Mouse (Mus musculus) spleen, embryonic (tissue): Measurements from ENCODE around the gene Gm49384.

Experiments used
- CTCF ChIA-PET: fragments of 350-600 bp; sonication (Branson Sonifier 250); formaldehyde crosslinking; loops from one replicate; lab custom pipeline; 2022; lab: Charles Lee

The Gm49384 gene

GRCm38 (mm10) chr12:69204052-69204833 lies at the start of gene Gm49384:
Gene Gm49384 (minus strand): TSS chr12:69204267.
- CTCF ChIA-PET: interaction anchor here (0.7 kb wide), 1 partner anchor 10 kb away, joined by 3 read pairs; no protein-coding TSS in a partner anchor

GRCm38 (mm10) chr12:69253806-69254205 lies 49.7 kb upstream of the Gm49384 start:
- CTCF ChIA-PET: no interaction called here

- CTCF ChIA-PET: no interaction called here
Measured at GRCm38 (mm10) chr12:69250756-69251155, 46.7 kb upstream of the Gm49384 start.

- CTCF ChIA-PET: no interaction called here
Measured at GRCm38 (mm10) chr12:69249766-69250165, 45.7 kb upstream of the Gm49384 start.

- CTCF ChIA-PET: no interaction called here
Measured at GRCm38 (mm10) chr12:69241771-69242431, 37.8 kb upstream of the Gm49384 start.

GRCm38 (mm10) chr12:69241405-69241770 lies 37.3 kb upstream of the Gm49384 start:
- CTCF ChIA-PET: interaction anchor here (0.6 to 0.7 kb wide), 2 partner anchors 54 to 604 kb away, joined by 3 read pairs; no protein-coding TSS in a partner anchor

- CTCF ChIA-PET: interaction anchor here (0.6 to 0.7 kb wide), 2 partner anchors 53 to 604 kb away, joined by 3 read pairs; no protein-coding TSS in a partner anchor
Measured at GRCm38 (mm10) chr12:69240876-69241275, 36.8 kb upstream of the Gm49384 start, which contains the start of gene Klhdc1. Gene Klhdc1 (plus strand): TSS chr12:69241176.

GRCm38 (mm10) chr12:69238284-69238683 lies 34.2 kb upstream of the Gm49384 start:
- CTCF ChIA-PET: no interaction called here

GRCm38 (mm10) chr12:69235782-69236181 lies 31.7 kb upstream of the Gm49384 start:
- CTCF ChIA-PET: no interaction called here

- CTCF ChIA-PET: interaction anchor here (1.0 kb wide), 1 partner anchor 17 kb away, joined by 3 read pairs; no protein-coding TSS in a partner anchor
Measured at GRCm38 (mm10) chr12:69229251-69229650, 25.2 kb upstream of the Gm49384 start.

GRCm38 (mm10) chr12:69227776-69228466 lies 23.9 kb upstream of the Gm49384 start, which contains the start of gene Pole2:
Gene Pole2 (minus strand): TSS chr12:69228195.
- CTCF ChIA-PET: interaction anchor here (0.6 kb wide), 1 partner anchor 82 kb away, joined by 6 read pairs; no protein-coding TSS in a partner anchor

GRCm38 (mm10) chr12:69220613-69221277 lies 16.7 kb upstream of the Gm49384 start:
- CTCF ChIA-PET: no interaction called here

GRCm38 (mm10) chr12:69216587-69216986 lies 12.5 kb upstream of the Gm49384 start:
- CTCF ChIA-PET: interaction anchor here (0.8 kb wide), 1 partner anchor 515 kb away, joined by 4 read pairs; no protein-coding TSS in a partner anchor

GRCm38 (mm10) chr12:69215000-69215785 lies 11.1 kb upstream of the Gm49384 start:
- CTCF ChIA-PET: no interaction called here

- CTCF ChIA-PET: no interaction called here
Measured at GRCm38 (mm10) chr12:69214393-69214792, 10.3 kb upstream of the Gm49384 start.

GRCm38 (mm10) chr12:69213186-69213777 lies 9.2 kb upstream of the Gm49384 start:
- CTCF ChIA-PET: interaction anchor here (0.8 kb wide), 1 partner anchor 13 kb away, joined by 5 read pairs; no protein-coding TSS in a partner anchor

GRCm38 (mm10) chr12:69211057-69211456 lies 7.0 kb upstream of the Gm49384 start:
- CTCF ChIA-PET: interaction anchor here (0.7 kb wide), 1 partner anchor 308 kb away, joined by 3 read pairs; no protein-coding TSS in a partner anchor

GRCm38 (mm10) chr12:69210056-69210979 lies 6.3 kb upstream of the Gm49384 start:
- CTCF ChIA-PET: interaction anchor here (0.5 to 0.6 kb wide), 2 partner anchors 20 to 143 kb away, joined by 3 to 17 read pairs; no protein-coding TSS in a partner anchor
